Mouse (Mus musculus) monocyte, adult 5-6 weeks (primary cell): ENCODE data around the gene Nell1. TPM values are rescaled to one million over a fixed set of nuclear protein-coding genes. Genes with fewer than 3 reads are reported as not detected.

Experiments used
- ATAC-seq: fragments of 153-309, 156-312 bp; replicated peaks from 2 replicates; pipeline ENCODE4 v1.8.0; 2017; ENCODE audit warnings: mild to moderate bottlenecking; ENCODE audit not compliant: low TSS enrichment, insufficient number of reproducible peaks, severe bottlenecking, poor library complexity, low FRiP score
- total RNA-seq: library from RNA; stranded (forward); fragments of 200-1000, 200-491, 200-594 nt; gene quantifications from 3 replicates; pipeline ENCODE4 v1.2.3, GENCODE M21; 2017

The Nell1 gene
- total RNA-seq, 1 experiment from 2014 or later: not detected

- no peak for ATAC-seq
Observed at GRCm38 (mm10) chr7:50221849-50222248, 247.2 kb downstream of the Nell1 start.

DNA sequence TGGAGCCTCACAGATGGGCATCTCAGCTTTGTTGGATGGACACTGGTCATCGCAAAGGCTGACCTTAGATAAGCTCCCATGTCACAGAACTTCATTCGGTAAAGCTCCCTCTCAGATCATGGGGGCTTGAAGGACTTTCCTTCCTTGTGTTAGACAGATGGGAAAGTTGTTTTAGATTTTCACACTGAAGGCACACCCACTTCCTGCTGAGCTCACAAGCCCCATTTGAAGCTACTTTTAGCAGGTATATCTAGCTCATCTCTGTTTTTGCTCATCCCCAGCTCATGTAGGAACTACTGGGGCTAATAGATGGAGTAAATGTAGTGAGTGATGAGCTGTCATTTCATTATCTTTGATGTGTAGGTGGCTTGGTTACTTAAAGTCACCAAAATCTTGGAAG, 252.0 kb downstream of the Nell1 start:
- no peak for ATAC-seq

GRCm38 (mm10) chr7:50228273-50228672, 253.6 kb downstream of the Nell1 start:
- ATAC-seq: no peak

DNA sequence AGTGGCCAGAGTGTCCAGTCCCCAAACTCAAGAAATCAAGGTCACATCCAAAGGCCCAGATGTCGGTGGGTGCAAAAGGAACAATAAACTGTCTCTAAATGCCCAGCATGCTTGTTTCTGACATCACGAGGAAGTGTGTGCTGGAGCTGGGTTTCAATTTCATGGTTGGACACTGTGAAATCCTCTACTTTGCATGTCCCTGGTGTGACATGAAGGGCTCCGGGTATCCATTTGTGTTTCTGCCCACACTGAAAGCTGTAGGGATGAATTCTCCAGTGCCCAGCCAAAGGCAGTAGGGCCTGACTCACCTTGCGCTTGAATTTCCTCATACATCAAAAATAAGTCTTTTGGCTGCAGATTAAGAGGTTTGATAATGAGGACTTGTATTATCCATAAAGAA, 266.5 kb downstream of the Nell1 start:
- no peak for ATAC-seq

DNA sequence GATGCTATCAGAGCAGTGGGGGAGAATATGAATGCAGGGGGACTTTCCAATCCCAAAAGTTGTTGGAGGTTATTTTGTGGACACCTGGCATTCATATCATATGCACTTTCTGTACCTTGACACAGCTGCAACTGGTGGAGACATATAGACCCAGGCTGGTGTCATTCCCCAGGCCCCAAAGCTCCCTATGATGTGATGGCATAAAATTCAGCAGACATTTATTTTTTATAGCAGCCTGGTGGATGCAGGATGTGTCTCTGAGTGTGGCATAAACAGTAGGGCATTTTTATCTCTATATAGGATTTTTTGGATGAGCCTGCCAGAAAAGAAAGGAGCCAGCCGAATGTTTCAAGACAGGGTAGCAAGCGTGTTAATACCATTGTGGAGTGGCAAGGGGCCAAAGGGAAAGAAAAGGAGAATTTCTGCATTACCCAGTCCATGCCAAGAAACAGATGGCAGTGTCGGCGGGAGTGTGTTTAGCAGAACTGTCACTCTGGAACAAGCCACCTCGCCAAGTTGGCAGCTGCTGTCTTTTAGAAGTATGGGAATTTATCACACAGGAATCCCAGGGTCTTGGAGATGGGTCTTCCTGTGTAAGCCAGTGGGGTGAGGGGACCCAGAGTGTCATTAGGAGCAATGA, 267.1 kb downstream of the Nell1 start:
- ATAC-seq: no peak

DNA sequence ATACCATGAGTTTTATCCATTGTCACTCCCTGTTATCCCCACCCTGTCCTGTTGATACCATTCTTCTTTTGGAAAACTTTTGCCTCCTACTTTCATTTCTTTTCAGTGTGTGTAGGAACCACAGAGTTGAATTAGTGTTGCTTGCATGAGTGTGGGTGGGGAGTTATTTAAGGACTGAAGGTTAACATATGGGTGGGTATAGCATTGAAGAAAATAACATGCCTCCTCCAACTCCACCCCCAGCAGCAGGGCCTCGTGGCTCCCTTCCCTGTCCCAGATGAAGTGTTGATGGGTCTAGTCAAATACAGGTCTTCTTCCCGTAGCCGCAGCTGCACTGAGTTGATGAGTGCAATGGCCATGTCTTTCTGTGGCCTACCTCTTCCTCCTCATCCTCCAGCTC, 278.5 kb downstream of the Nell1 start:
- no peak for ATAC-seq

- ATAC-seq: no peak
Observed at GRCm38 (mm10) chr7:50260016-50260415, 285.4 kb downstream of the Nell1 start.

- ATAC-seq: no peak
Observed at GRCm38 (mm10) chr7:50295508-50295907, 320.8 kb downstream of the Nell1 start.

- ATAC-seq: no peak
Observed at GRCm38 (mm10) chr7:50338226-50338625, 363.6 kb downstream of the Nell1 start.

DNA sequence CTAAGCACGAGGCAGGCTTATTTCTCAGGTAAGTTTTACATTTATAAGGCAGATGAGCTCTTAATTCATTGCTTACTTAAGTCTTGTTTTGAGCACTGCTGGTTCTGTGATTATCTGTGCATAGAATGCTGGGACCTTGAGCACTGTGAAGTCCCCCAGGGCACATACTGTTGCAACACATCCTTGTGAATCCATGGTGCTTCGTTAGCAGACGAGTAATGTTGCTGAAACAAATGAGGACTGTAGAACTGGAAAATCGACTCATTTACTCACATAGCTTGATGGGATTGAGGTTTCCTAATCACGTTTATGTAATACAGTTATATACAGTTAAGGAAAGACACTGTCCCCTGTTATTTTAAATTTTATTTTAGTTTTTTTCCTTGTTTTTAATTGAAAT, 364.1 kb downstream of the Nell1 start:
- no peak for ATAC-seq

DNA sequence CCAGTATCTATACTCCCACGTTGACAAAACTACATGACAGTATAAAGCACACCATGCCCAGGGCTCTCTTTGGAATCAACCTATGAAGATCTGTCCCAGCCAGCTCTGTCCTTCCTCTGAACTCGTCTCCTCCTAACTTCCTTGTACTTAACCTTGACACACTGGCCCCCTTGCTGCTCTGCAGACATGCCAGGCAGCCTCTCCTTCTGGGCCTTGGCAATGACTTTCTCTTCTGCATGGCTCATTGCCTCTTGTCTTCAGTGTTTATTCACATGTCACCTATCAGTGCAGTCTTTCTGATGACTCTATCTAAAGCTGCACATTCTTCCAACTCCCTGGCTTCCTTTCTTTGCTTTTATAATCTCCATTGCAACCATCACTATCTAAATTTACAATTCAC, 376.9 kb downstream of the Nell1 start:
- ATAC-seq: no peak

GRCm38 (mm10) chr7:50357213-50357612, 382.5 kb downstream of the Nell1 start:
- ATAC-seq: no peak

DNA sequence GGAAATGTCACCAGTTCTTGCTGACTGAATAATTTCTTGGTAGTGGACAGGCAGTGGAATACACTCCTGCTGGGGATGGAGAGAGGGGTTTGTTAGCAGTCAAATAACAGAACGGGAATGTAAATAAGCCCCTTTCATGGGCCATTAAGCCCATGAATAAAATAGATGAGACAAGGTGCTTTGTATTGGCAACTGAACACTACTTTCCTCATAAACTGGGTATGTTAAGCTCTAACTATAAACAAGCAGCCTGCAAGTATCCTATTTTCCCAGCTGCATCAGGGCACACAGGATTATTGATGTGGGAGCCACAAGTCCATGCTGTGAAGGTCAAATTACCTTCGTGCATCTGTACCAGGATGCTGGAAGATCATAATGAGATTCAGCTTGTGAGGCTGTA, 387.4 kb downstream of the Nell1 start:
- no peak for ATAC-seq

DNA sequence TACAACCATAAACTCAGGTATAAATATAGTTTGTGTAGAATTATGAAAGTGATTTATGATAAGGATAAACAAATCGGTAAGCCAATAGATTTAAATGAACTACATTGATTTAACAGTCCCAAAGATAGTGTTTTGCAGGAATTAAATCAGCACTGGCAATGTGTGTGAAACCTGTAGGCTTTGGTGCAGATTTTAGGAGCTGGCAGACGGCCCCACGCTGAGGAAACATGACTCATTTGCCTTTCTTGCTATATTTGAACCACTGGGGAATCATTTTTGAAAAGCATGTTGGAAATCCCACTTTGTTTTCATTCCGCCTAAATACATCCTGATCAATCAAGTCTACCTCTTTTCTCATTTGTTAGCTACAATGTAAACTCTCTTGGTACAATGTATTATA, 400.2 kb downstream of the Nell1 start:
- no peak for ATAC-seq

- ATAC-seq: no peak
Observed at GRCm38 (mm10) chr7:50410421-50410820, 435.8 kb downstream of the Nell1 start.

- ATAC-seq: no peak
Observed at GRCm38 (mm10) chr7:50419976-50420375, 445.3 kb downstream of the Nell1 start.

DNA sequence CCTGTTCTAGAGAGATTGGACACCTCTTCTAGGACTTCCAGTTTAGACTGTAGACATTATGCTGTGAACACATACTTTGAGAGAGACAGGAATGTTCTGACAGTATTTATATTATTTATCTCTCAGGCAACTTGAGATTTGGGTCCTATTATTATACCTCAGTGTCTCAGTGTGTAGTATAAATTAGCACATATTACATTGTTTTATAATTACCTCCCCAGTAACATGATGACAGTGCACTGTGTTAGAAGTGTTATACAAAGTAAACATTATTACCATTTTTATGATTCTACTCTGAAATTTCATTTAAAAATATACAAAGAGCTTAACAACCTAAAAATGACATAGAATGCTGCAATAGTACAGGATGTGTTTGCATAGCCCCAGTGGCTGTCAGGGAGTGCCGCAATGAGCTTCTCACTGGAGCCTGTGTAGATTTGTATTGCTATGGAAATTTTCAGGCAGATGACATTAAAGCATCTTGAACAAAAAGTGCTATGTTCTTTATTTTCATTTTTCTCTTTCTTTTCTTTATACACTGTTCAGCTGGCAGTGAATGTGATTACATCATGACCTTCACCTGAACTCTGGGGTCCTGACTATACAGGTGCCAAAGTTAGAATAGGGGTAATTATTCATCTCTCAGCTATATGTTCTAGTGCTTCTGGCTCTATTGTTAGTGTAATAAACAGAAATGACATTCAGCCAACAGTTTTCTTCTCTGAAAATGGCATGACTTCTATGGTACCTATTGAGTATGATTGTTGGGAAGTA, 447.9 kb downstream of the Nell1 start:
- no peak for ATAC-seq

DNA sequence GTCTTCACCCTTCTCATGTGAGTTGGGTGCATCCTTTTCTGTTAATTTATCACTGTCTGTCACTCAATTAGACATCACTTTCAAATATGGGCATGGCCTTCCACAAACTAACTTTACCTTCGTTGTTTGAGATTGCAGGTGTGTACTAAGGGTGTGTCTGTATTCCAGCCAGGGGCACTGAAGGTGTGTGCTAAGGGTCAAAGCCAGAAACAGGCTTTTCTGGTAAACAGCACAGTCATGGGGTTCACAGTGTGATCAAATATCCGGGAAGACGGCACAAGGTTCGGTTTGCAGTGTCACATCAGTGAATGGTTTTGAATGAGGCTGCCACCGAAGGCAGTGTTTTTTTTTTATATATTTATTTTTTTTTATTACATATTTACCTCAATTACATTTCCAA, 455.1 kb downstream of the Nell1 start:
- no peak for ATAC-seq

- ATAC-seq: no peak
Observed at GRCm38 (mm10) chr7:50441237-50441636, 466.6 kb downstream of the Nell1 start.

DNA sequence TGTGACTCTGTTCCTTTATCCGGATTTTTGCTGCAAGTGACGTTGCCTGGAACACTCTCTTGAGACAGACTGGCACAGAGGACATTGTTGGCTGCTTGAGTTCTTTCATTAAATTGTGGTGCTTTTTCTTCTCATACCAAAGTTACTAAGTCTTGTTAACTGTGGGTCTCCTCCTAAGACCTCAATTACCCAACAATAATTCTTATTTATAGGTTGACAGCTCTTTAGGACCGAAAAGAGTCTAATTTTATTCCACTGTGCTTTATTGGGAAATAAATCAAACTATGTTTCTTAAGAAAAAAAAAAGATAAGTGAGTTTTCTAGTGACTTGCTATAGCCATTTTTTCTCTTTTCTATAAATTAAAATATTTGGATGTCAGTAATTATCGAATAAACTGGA, 472.7 kb downstream of the Nell1 start:
- ATAC-seq: no peak
